Mouse (Mus musculus): ENCODE data around the gene Casc4.
A peak's percentile ranks its signal among the peaks of the same experiment; 100 is the strongest.

The Casc4 gene

GRCm38 (mm10) chr2:121866632-121867050 lies at the start of gene Casc4:
Gene Casc4 (plus strand): TSS chr2:121866970.
- DNase-seq (ENCODE audit: low read depth, low spot score) = peak; percentile 21

DNA sequence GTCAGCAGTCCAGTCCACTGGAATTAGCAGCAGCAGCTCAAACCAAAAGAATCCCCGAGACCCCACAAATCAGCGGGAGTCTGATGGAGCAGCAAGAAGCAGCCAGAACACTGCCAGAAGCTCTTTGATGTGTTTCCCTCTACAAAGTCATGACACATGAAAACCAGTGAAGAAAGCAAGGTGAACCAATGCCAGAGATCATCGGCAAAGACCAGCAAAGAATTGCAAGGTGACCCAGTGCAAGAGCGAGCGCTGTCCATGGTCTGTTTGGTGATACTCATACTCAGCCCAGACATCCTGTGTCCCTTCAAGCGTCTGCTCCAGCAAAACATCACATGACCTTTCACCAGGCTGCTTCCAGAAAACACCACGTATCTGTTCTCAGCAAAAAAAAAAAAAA lies 45.0 kb upstream of the Casc4 start:
- DNase-seq (ENCODE audit: low read depth, low spot score) = no peak

- no peak for DNase-seq (ENCODE audit: low read depth, low spot score)
Measured at GRCm38 (mm10) chr2:121824653-121825052, 42.1 kb upstream of the Casc4 start.

DNA sequence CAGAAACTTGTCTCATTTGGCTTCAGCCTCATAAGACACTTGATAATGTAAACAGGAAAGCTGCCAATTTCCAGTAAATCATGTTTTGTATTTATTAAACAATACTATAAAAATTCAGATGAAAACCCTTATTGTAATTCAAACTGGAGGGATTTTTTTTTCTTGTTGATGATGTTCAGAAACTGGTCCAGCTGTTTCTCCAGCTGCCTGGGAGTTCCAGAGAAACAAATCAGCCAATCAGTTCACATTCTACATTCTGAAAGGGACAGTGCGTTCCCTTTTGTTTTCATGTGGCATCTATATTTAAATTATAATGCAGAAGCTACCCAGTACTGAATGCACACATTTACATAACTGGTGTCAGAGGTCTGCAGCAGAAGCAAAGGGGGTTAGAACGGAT lies 40.6 kb upstream of the Casc4 start:
- DNase-seq (ENCODE audit: low read depth, low spot score) = no peak

DNA sequence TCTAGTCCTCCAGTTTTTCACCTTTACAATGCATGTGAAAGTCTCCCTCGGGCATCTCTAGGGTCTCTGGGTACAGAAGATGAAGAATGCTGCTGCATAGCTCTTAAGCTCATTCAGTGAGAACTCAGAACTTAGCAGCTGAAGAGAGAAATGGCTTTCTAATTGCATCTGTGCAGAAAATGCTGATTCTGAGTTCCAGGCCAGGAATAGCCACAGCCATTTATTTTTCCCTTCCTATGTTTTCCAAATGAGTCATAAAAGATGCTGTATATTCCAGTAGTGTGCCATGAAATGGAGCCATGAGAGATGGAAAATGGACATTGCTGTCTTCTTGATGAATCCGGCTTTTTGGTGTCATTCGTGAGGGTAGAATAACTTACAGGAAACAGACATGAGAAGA lies 38.4 kb upstream of the Casc4 start:
- DNase-seq (ENCODE audit: low read depth, low spot score) = no peak

GRCm38 (mm10) chr2:121832484-121832894 lies 34.3 kb upstream of the Casc4 start:
- peak; percentile 85 for DNase-seq (ENCODE audit: low read depth, low spot score)

DNA sequence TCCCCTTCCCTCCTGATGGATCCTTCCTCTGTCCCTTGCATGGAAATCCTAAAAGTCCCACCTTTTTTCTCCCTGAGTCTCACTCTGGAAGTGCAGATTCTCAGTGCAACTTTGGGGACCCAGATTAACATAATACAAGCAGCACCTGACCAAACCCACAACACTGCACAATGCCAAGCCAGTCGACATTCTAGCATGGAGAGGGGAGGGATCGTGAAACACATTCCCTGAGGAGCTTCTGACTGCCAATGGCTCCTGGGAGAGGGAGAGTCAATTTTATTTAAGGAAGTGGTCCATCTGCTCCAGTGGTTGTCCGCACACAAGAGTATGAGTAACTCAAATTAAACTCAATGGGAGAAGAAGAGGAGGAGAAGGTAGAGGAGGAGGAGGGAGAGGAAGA lies 31.8 kb upstream of the Casc4 start:
- no peak for DNase-seq (ENCODE audit: low read depth, low spot score)

DNA sequence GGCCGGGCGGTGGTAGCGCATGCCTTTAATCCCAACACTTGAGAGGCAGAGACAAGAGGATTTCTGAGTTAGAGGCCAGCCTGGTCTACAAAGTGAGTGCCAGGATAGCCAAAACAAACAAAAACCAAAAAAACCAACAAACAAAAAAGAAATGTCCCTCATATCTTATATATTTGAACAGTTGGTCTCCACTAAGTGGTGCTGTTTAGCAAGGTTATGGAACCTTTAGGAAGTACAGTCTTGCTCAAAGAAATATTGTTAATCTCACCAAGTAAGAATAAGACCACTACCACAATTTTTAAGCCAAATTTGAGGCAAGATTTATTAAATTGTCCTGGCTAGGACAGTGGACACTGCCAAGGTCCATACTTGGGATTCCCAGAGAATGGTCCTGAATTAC lies 25.3 kb upstream of the Casc4 start:
- peak; percentile 45 for DNase-seq (ENCODE audit: low read depth, low spot score)

- no peak for DNase-seq (ENCODE audit: low read depth, low spot score)
Measured at GRCm38 (mm10) chr2:121842249-121842648, 24.5 kb upstream of the Casc4 start.

- no peak for DNase-seq (ENCODE audit: low read depth, low spot score)
Measured at GRCm38 (mm10) chr2:121846050-121846449, 20.7 kb upstream of the Casc4 start.

DNA sequence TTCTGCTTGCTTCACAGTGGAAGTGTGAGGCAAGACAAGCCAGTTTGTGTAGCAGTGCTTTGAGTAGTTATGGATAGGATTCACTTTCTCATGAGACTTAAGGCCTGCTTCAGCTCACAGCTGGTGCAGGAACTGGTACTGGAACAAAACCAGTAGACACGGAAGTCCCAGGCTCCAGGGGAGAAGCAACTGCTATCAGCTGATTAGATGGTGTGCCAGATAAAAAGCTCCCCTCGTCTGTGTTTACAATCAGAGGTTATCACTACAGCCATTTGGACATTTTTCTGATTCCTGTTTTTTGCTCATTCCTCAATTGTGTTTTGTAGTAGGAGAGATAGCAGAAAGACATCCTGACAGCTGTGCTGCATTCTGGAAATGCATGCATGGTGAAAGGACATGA lies 14.7 kb upstream of the Casc4 start:
- no peak for DNase-seq (ENCODE audit: low read depth, low spot score)

DNA sequence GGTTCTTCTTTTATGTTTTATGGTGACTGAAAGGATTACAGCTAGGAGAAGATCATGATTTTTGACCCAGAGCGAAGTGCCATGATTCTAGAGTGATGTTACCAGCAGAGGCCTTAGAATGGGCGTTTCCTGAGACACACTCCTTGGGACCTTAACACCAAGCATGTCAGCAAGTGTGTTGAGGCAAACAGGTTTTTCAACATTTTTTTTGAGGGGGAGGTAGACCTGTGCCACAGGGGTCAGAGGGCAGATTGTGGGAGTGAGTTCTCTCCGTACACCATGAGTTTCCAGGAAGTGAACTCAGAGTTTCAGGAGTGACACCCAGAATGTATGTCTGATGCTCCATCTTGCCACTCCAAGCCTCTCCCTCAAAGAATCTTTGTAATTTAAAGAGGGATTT lies 12.8 kb upstream of the Casc4 start:
- DNase-seq (ENCODE audit: low read depth, low spot score) = no peak

- DNase-seq (ENCODE audit: low read depth, low spot score) = no peak
Measured at GRCm38 (mm10) chr2:121859380-121859980, 7.3 kb upstream of the Casc4 start.

DNA sequence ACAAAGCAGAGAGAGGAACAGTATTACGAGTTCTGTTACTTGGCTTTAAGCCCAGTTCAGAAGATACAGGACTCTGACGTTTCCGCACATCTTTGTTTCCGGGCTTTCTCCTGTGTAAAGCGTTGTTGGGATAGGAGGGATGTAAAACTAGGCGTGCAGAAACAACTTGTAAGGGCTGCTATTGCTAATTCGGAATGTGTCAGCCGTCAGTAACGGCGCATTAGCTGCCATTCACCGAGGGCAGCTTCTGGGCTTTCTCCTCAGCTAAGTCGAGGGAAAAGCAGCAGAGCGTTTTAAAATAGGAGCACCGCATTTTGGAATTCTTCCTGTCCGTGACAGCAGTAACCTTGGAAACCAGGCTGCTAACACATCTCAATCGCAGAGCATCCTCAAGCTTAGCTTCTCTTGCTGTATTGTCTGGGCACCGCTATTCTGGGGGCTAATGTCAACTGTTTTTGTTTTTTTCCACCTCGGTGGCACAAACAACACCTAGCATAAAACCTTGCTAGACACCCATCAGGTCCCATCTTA lies 634 bp upstream of the Casc4 start:
- DNase-seq (ENCODE audit: low read depth, low spot score) = no peak

DNA sequence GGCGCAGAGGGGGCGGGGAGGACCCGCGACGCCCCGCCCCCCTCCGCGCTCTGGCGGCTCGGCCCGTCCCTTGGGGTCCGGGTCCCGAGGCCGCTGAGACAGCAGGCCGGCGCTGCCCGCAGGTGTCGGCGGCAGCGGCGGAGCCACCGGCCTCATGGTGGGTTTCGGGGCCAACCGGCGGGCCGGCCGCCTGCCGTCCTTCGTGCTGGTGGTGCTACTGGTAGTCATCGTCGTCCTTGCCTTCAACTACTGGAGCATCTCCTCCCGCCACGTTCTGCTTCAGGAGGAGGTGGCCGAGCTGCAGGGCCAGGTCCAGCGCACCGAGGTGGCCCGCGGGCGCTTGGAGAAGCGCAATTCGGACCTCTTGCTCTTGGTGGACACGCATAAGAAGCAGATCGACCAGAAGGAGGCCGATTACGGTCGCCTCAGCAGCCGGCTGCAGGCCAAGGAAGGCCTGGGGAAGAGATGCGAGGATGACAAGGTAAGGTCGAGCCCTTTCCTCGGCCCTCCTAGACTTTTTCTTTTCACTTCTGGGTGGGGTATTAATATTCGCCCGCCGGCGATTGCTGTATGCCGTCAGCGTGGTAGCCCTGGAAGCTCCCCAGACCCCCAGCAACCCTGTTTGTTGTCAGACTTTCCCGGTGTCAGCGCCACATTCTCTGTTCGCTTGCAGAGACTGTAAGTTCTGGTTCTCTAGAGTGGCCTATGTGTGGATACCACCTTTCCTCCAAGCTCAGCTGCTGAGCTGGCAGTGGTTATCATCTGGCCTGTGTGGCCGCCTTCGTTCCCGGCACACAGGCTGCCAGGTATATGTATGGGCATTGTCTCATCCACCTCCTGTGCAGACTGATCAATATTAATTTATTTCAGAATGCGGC lies 520 bp downstream of the Casc4 start:
- peak; percentile 10 for DNase-seq (ENCODE audit: low read depth, low spot score)

- DNase-seq (ENCODE audit: low read depth, low spot score) = no peak
Measured at GRCm38 (mm10) chr2:121879506-121879905, 12.7 kb downstream of the Casc4 start.

- no peak for DNase-seq (ENCODE audit: low read depth, low spot score)
Measured at GRCm38 (mm10) chr2:121885509-121886106, 18.8 kb downstream of the Casc4 start.

GRCm38 (mm10) chr2:121886406-121886805 lies 19.6 kb downstream of the Casc4 start:
- DNase-seq (ENCODE audit: low read depth, low spot score) = no peak

- no peak for DNase-seq (ENCODE audit: low read depth, low spot score)
Measured at GRCm38 (mm10) chr2:121888720-121889497, 22.1 kb downstream of the Casc4 start.

- no peak for DNase-seq (ENCODE audit: low read depth, low spot score)
Measured at GRCm38 (mm10) chr2:121895261-121895660, 28.5 kb downstream of the Casc4 start.

GRCm38 (mm10) chr2:121896825-121897224 lies 30.1 kb downstream of the Casc4 start:
- DNase-seq (ENCODE audit: low read depth, low spot score) = no peak

GRCm38 (mm10) chr2:121909975-121910374 lies 43.2 kb downstream of the Casc4 start:
- DNase-seq (ENCODE audit: low read depth, low spot score) = no peak

All from 3T3-L1 (cell line).